Comparison of ENCODE assay signal across 8 mouse cellular contexts in the genomic region with DNA sequence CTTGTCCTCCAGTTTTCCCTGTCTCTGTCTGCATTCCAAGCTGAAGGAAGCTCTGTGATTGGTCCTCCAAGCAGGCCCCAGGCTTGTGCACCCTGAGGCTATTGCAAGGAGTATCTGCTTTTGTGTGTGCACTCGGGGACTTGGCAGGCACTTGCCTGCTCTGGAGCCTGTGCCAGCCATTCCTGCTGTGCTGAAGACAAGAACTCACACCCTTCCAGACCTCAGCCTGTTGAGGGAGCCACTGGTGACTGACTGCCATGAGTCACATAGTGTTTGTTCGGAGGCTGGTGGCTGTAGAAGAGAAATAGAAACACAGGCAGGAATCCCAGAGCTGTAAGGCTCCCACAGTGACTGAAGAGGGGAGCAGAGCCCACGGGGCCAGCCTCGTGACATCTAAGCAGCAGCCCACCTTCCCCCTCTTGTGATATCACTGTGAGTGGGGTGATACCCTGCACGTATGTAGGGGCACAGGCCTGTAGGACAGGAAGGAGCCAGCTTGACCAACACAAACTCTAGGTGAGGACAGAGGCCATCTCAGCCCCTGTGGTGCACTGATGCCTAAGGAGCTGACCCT. TPM values are rescaled to one million over a fixed set of nuclear protein-coding genes. Genes with fewer than 3 reads are reported as not detected.
A peak's percentile ranks its signal among the peaks of the same experiment; 100 is the strongest.
DNase-seq lines count a peak whose midpoint lies in the region; ATAC-seq and TF ChIP-seq lines count a peak whose summit lies in the region.

No protein-coding gene starts in this region.

- peaks cover 25% of the 10 kb centered on the region for H3K36me3 ChIP-seq in forebrain, postnatal 0 days (ENCODE audit: insufficient read depth)
- peaks cover 9% of the 10 kb centered on the region for H3K36me3 ChIP-seq in hindbrain, embryonic 16.5 days (ENCODE audit: control insufficient read depth, insufficient read depth, low read length)
- peaks cover 23% of the 10 kb centered on the region for H3K36me3 ChIP-seq in kidney, embryonic 16.5 days (ENCODE audit: insufficient read depth, low read length)

- 0 out of 2 replicates have a peak overlapping the region, but pooled peaks have one; percentile 52 for H3K27ac ChIP-seq in forebrain, postnatal 0 days (ENCODE audit: low read depth, low read length)
- no peak overlapping the region; the same call in 1 of the 2 replicates for H3K27ac ChIP-seq in hindbrain, embryonic 16.5 days (ENCODE audit: low read depth, low read length)
- no peak overlapping the region for H3K27ac ChIP-seq in kidney, embryonic 16.5 days (ENCODE audit: low read length)

- DNase-seq in Muller cell, postnatal 12 days (ENCODE audit: inconsistent ontology term), result peak; percentile 90
- peak; percentile 45 to 47 for DNase-seq in adrenal gland, postnatal 36 days
- DNase-seq in forebrain, postnatal 0 days, result peak; percentile 79
- DNase-seq in lung, postnatal 4 days, result peak; percentile 36 to 73
- no peak for DNase-seq in embryo, embryonic 11 days
- no peak for DNase-seq in spleen, postnatal 10 days (ENCODE audit: low spot score in 2 of 2)

- no peaks in the 10 kb centered on the region for H3K27me3 ChIP-seq in forebrain, postnatal 0 days (ENCODE audit: insufficient read depth, low read length)
- no peaks in the 10 kb centered on the region for H3K27me3 ChIP-seq in hindbrain, embryonic 16.5 days (replicated peaks; ENCODE audit: control insufficient read depth, insufficient read depth, low read length)
- no peaks in the 10 kb centered on the region for H3K27me3 ChIP-seq in kidney, embryonic 16.5 days (ENCODE audit: insufficient read depth, low read length)

- peak; percentile 46 for TF ChIP-seq CTCF in forebrain, postnatal 0 days (IDR thresholded peaks at IDR 0.05; ENCODE audit: low read depth)

- WGBS in forebrain, postnatal 0 days, result 36% methylated on average over 5 of the region's 5 CpGs
- WGBS in hindbrain, embryonic 16.5 days, result 35% methylated on average over 5 of the region's 5 CpGs
- WGBS in kidney, embryonic 16.5 days, result 70% methylated on average over 5 of the region's 5 CpGs

- H3K9ac ChIP-seq in forebrain, postnatal 0 days, result no peak overlapping the region
- no peak overlapping the region for H3K9ac ChIP-seq in hindbrain, embryonic 16.5 days (ENCODE audit: low read depth, low read length)
- no peak overlapping the region; the same call in 1 of the 2 replicates for H3K9ac ChIP-seq in kidney, embryonic 16.5 days (replicated peaks; ENCODE audit: low read length)

- no peak overlapping the region for H3K4me2 ChIP-seq in forebrain, postnatal 0 days (ENCODE audit: low read depth)
- H3K4me2 ChIP-seq in hindbrain, embryonic 16.5 days (ENCODE audit: low read length), result no peak overlapping the region
- no peak overlapping the region for H3K4me2 ChIP-seq in kidney, embryonic 16.5 days (replicated peaks; ENCODE audit: low read depth, low read length)

- no peak overlapping the region for H3K4me3 ChIP-seq in forebrain, postnatal 0 days (ENCODE audit: low read depth, low read length)
- no peak overlapping the region for H3K4me3 ChIP-seq in hindbrain, embryonic 16.5 days (ENCODE audit: low read length)
- no peak overlapping the region for H3K4me3 ChIP-seq in kidney, embryonic 16.5 days (ENCODE audit: low read length)

- H3K4me1 ChIP-seq in forebrain, postnatal 0 days (ENCODE audit: insufficient read depth), result 0 out of 2 replicates have a peak, but pooled peaks cover 3% of the 10 kb centered on the region
- H3K4me1 ChIP-seq in hindbrain, embryonic 16.5 days (ENCODE audit: control insufficient read depth, insufficient read depth, low read depth, low read length), result no peaks in the 10 kb centered on the region
- no peaks in the 10 kb centered on the region for H3K4me1 ChIP-seq in kidney, embryonic 16.5 days (ENCODE audit: insufficient read depth, low read length)

- ATAC-seq in forebrain, postnatal 0 days, result peak; percentile 89
- peak; percentile 87 for ATAC-seq in hindbrain, embryonic 16.5 days
- ATAC-seq in kidney, embryonic 16.5 days (ENCODE audit: low FRiP score, low TSS enrichment), result no peak

- H3K9me3 ChIP-seq in forebrain, postnatal 0 days (ENCODE audit: low read length), result no peaks in the 10 kb centered on the region
- no peaks in the 10 kb centered on the region for H3K9me3 ChIP-seq in hindbrain, embryonic 16.5 days (ENCODE audit: control insufficient read depth, low read length)
- no peaks in the 10 kb centered on the region for H3K9me3 ChIP-seq in kidney, embryonic 16.5 days (ENCODE audit: low read length)

RNA-seq across cellular contexts. Expression of gene Crispld2, which starts 31.6 kb away (rescaled TPM):
- 10 to 100 TPM in 1 of 2 experiments, 1 to 10 TPM in 1; 7.8 to 19.4 TPM for total RNA-seq in adrenal gland, postnatal 36 days (2021)
- 2.8 and 11.0 TPM in 2 replicates for total RNA-seq in forebrain, postnatal 0 days (2014; rRNA removed)
- polyA plus RNA-seq in forebrain, postnatal 0 days (2015; fragmentation: Nextera tagmentation; extraction: Ambion mirVana), result 2.1 and 2.5 TPM in 2 replicates
- polyA plus RNA-seq in hindbrain, embryonic 16.5 days (2015; fragmentation: Nextera tagmentation; extraction: Ambion mirVana), result 2.7 and 3.1 TPM in 2 replicates
- 8.7 and 10.1 TPM in 2 replicates for polyA plus RNA-seq in kidney, embryonic 16.5 days (2015; fragmentation: Nextera tagmentation; extraction: Ambion mirVana)

RNA-seq across cellular contexts. Expression of gene Gm20388, which starts 50.0 kb away (rescaled TPM):
- 1 to 10 TPM; 2.4 to 7.4 TPM for total RNA-seq in adrenal gland, postnatal 36 days (2021)
- total RNA-seq in forebrain, postnatal 0 days (2014; rRNA removed), result 43.2 and 51.3 TPM in 2 replicates
- not detected in 2 replicates for polyA plus RNA-seq in forebrain, postnatal 0 days (2015; fragmentation: Nextera tagmentation; extraction: Ambion mirVana)
- 9.8 and 12.4 TPM in 2 replicates for polyA plus RNA-seq in hindbrain, embryonic 16.5 days (2015; fragmentation: Nextera tagmentation; extraction: Ambion mirVana)
- 2.9 and 7.7 TPM in 2 replicates for polyA plus RNA-seq in kidney, embryonic 16.5 days (2015; fragmentation: Nextera tagmentation; extraction: Ambion mirVana)

RNA-seq across cellular contexts. Expression of gene Usp10, which starts 50.5 kb away (rescaled TPM):
- total RNA-seq in adrenal gland, postnatal 36 days (2021), result 100 to 1,000 TPM; 100 to 113 TPM
- total RNA-seq in forebrain, postnatal 0 days (2014; rRNA removed), result 68.1 and 77.3 TPM in 2 replicates
- 89.6 and 106 TPM in 2 replicates for polyA plus RNA-seq in forebrain, postnatal 0 days (2015; fragmentation: Nextera tagmentation; extraction: Ambion mirVana)
- 120 and 152 TPM in 2 replicates for polyA plus RNA-seq in hindbrain, embryonic 16.5 days (2015; fragmentation: Nextera tagmentation; extraction: Ambion mirVana)
- 194 and 197 TPM in 2 replicates for polyA plus RNA-seq in kidney, embryonic 16.5 days (2015; fragmentation: Nextera tagmentation; extraction: Ambion mirVana)

Comparison
In these comparisons a context has a peak if more than half of its experiments do, and no peak if none do; other contexts are left out.
1. DNase-seq: peak in Muller cell, postnatal 12 days (single experiment), adrenal gland, postnatal 36 days (2 of 2), forebrain, postnatal 0 days (single experiment) and lung, postnatal 4 days (2 of 2); none in embryo, embryonic 11 days (single experiment) and spleen, postnatal 10 days (0 of 2).